Mouse (Mus musculus) adipose tissue, adult 10 weeks (tissue): Measurements from ENCODE around the gene Olfr693. TPM values are rescaled to one million over a fixed set of nuclear protein-coding genes. Genes with fewer than 3 reads are reported as not detected.

ENCODE experiments used
- polyA plus RNA-seq: library from polyadenylated mRNA; stranded (reverse); fragments of 350-450 nt; fragmentation: Illumina TruSeq; extraction: RNeasy Lipid Tissue Mini Kit (QIAGEN cat#74804); gene quantifications from one replicate; pipeline ENCODE4 v1.2.3, GENCODE M21; 2014; ENCODE audit warnings: low read depth, low replicate concordance

Olfr693 gene
- polyA plus RNA-seq, result not detected

GRCm38 (mm10) chr7:106680484-106680883 lies at the start of gene Olfr693:
TSS of gene Olfr693 (minus strand) at chr7:106680584.

GRCm38 (mm10) chr7:106716296-106716695 lies 35.9 kb upstream of the Olfr693 start, which contains the start of gene Olfr695:
TSS of gene Olfr695 (minus strand) at chr7:106716396.

GRCm38 (mm10) chr7:106691714-106692113 lies 11.3 kb upstream of the Olfr693 start, which contains the start of gene Olfr694:
TSS of gene Olfr694 (minus strand) at chr7:106691814.

Other genes starting within 250 kb of the Olfr693 start
- gene Olfr694, start 11.2 kb upstream of the Olfr693 start, polyA plus RNA-seq, result not detected
- not detected for gene Olfr695, start 35.8 kb upstream of the Olfr693 start, polyA plus RNA-seq
- gene Olfr697, start 61.9 kb upstream of the Olfr693 start, polyA plus RNA-seq, result not detected
- not detected for gene Olfr698, start 74.8 kb upstream of the Olfr693 start, polyA plus RNA-seq
- gene Olfr699, start 112.6 kb upstream of the Olfr693 start, polyA plus RNA-seq, result not detected
- not detected for gene Olfr700, start 128.2 kb upstream of the Olfr693 start, polyA plus RNA-seq
- 0.55 TPM for gene Olfr701, start 133.5 kb upstream of the Olfr693 start, polyA plus RNA-seq
- not detected for gene Olfr702, start 153.3 kb upstream of the Olfr693 start, polyA plus RNA-seq
- not detected for gene Olfr703, start 162.8 kb upstream of the Olfr693 start, polyA plus RNA-seq
- gene Olfr704, start 182.6 kb upstream of the Olfr693 start, polyA plus RNA-seq, result not detected
- not detected for gene Olfr705, start 196.3 kb upstream of the Olfr693 start, polyA plus RNA-seq
- gene Olfr706, start 207.6 kb upstream of the Olfr693 start, polyA plus RNA-seq, result not detected
- not detected for gene Olfr707, start 220.7 kb upstream of the Olfr693 start, polyA plus RNA-seq
- not detected for gene Olfr1532-ps1, start 227.4 kb upstream of the Olfr693 start, polyA plus RNA-seq